Mouse (Mus musculus) erythroblast, embryonic 14.5 days (primary cell): Measurements from ENCODE around the gene Loxl1.

Experiments
- GATA1 ChIP-seq: IDR thresholded peaks from 2 replicates; pipeline ENCODE4 v1.6.1; 2012; ENCODE audit warnings: low read length, inconsistent platforms, mixed read lengths
- TAL1 ChIP-seq: IDR thresholded peaks from 3 replicates; pipeline ENCODE4 v1.6.1; 2012; ENCODE audit warnings: low read length, inconsistent platforms, mixed read lengths

GRCm38 (mm10) chr9:58314682-58315360 is 1.8 kb upstream of the Loxl1 start:
- TF ChIP-seq GATA1 (no peak), TAL1 (no peak)
